Mouse (Mus musculus): ENCODE data around the gene Slc6a3.
A peak's percentile ranks its signal among the peaks of the same experiment; 100 is the strongest.

Slc6a3 gene

GRCm38 (mm10) chr13:73591488-73591887 is 54.9 kb downstream of the Slc6a3 start:
- no peak for DNase-seq (ENCODE audit: low read depth, low spot score)

- no peak for DNase-seq (ENCODE audit: low read depth, low spot score)
Measured at GRCm38 (mm10) chr13:73592546-73592945, 56.0 kb downstream of the Slc6a3 start.

- DNase-seq (ENCODE audit: low read depth, low spot score) = no peak
Measured at GRCm38 (mm10) chr13:73596276-73596675, 59.7 kb downstream of the Slc6a3 start.

- DNase-seq (ENCODE audit: low read depth, low spot score) = no peak
Measured at GRCm38 (mm10) chr13:73600217-73600616, 63.7 kb downstream of the Slc6a3 start.

DNA sequence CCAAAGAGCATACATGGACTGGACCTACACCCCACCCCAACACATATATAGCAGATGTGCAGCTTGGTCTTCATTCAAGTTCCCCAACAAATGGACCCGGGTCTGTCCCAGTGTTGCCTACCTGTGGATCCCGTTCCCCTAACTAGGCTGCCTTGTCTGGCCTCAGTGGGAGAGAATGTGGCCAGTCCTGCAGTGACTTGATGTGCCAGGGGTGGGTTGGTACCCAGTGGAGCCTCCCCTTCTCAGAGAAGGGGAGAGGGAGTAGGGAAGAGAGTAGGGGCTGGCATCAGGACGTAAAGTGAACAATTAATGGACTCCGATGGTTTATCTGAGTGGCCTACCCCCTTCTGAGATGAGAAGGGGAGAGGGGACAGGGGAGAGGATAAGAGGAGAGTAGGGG is 66.5 kb downstream of the Slc6a3 start:
- DNase-seq (ENCODE audit: low read depth, low spot score) = no peak

GRCm38 (mm10) chr13:73603522-73604155 is 67.1 kb downstream of the Slc6a3 start, which contains the start of gene Clptm1l:
Gene Clptm1l, plus strand, starts transcription at chr13:73604006.
- DNase-seq (ENCODE audit: low read depth, low spot score) = peak; percentile 94

GRCm38 (mm10) chr13:73604156-73604957 is 67.8 kb downstream of the Slc6a3 start:
- DNase-seq (ENCODE audit: low read depth, low spot score) = no peak

GRCm38 (mm10) chr13:73618406-73618805 is 81.9 kb downstream of the Slc6a3 start:
- DNase-seq (ENCODE audit: low read depth, low spot score) = no peak

- no peak for DNase-seq (ENCODE audit: low read depth, low spot score)
Measured at GRCm38 (mm10) chr13:73620637-73621036, 84.1 kb downstream of the Slc6a3 start.

- no peak for DNase-seq (ENCODE audit: low read depth, low spot score)
Measured at GRCm38 (mm10) chr13:73626410-73626744, 89.8 kb downstream of the Slc6a3 start.

DNA sequence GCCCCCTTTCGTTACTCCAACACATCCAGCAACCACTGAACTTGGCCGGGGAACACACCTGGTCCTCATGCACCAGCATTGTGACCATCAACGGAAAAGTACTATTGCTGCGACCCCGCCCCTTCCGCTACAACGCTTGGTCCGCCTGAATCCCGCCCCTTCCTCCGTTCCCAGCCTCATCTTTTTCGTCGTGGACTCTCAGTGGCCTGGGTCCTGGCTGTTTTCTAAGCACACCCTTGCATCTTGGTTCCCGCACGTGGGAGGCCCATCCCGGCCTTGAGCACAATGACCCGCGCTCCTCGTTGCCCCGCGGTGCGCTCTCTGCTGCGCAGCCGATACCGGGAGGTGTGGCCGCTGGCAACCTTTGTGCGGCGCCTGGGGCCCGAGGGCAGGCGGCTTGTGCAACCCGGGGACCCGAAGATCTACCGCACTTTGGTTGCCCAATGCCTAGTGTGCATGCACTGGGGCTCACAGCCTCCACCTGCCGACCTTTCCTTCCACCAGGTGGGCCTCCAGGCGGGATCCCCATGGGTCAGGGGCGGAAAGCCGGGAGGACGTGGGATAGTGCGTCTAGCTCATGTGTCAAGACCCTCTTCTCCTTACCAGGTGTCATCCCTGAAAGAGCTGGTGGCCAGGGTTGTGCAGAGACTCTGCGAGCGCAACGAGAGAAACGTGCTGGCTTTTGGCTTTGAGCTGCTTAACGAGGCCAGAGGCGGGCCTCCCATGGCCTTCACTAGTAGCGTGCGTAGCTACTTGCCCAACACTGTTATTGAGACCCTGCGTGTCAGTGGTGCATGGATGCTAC is 90.4 kb downstream of the Slc6a3 start, which contains the start of gene Tert:
TSS of gene Tert (plus strand) at position 167 of the 805 bp plus-strand sequence.
- DNase-seq (ENCODE audit: low read depth, low spot score) = peak; percentile 72
